Mouse (Mus musculus) ES-Bruce4 (cell line): ENCODE data around the gene Stn1.

Experiments
- CTCF ChIP-seq: IDR thresholded peaks from one replicate; pipeline ENCODE4 v1.8.1; 2011; ENCODE audit warnings: low read depth, low read length
- POLR2A ChIP-seq: IDR thresholded peaks from one replicate; pipeline ENCODE4 v1.8.1; 2011; ENCODE audit warnings: low read length; ENCODE audit not compliant: insufficient read depth

- TF ChIP-seq CTCF (no peak), POLR2A (no peak)
Measured at GRCm38 (mm10) chr19:47497736-47498135, 39.6 kb downstream of the Stn1 start.
